In the genomic region with DNA sequence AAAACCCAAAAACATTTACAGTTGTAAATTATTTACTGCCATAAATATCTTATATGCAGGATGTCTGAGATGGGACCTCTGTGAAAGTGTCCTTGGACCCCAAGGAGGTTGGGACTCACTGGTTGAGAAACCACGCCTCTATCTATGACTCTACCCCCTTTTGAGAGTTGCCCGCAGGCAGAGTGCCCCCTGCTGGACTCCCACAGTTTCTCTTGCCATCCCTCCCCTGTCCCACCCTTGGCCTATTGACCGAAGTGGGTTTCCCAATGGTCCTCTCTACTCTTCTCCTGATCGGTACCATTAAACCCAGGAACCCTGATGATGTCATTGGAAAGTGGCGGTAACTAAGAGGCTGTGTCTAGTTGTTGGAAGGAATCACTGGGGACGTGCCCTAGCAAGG, we compare ENCODE assay signal across 21 mouse cellular contexts. TPM values are rescaled to one million over a fixed set of nuclear protein-coding genes. Genes with fewer than 3 reads are reported as not detected.
DNase-seq lines count a peak whose midpoint lies in the region; ATAC-seq and TF ChIP-seq lines count a peak whose summit lies in the region.
"Had no signal": no experiment of that assay in that cellular context is flagged by ENCODE, and none has a peak within 500 bp of the region (broad histone marks: within the 10 kb centered on the region; RNA-seq: fewer than 3 reads in every experiment).

No protein-coding gene starts in this region.

- no peaks in the 10 kb centered on the region for H3K27me3 ChIP-seq in heart, adult 2 months (ENCODE audit: control insufficient read depth, insufficient read depth, low read length)
- H3K27me3 ChIP-seq in heart, embryonic 12.5 days (replicated peaks) = no peaks in the 10 kb centered on the region
- H3K27me3 ChIP-seq in MEL (ENCODE audit: control insufficient read depth in 1 of 2, insufficient read depth in 2 of 2, low read length in 2 of 2) = no peaks in the 10 kb centered on the region; a peak in 1 of 4 replicates
- H3K27me3 ChIP-seq: heart, embryonic 13.5 days; intestine, embryonic 15.5 days; limb, embryonic 13.5 days; neural tube, embryonic 15.5 days had no signal

- no peak overlapping the region for H3K27ac ChIP-seq in heart, adult 2 months
- H3K27ac ChIP-seq in heart, embryonic 12.5 days (ENCODE audit: poor library complexity, severe bottlenecking) = no peak overlapping the region
- no peak overlapping the region for H3K27ac ChIP-seq in left cerebral cortex, adult 2 months
- no peak overlapping the region for H3K27ac ChIP-seq in MEL (ENCODE audit: control insufficient read depth, low read depth, low read length)
- H3K27ac ChIP-seq: limb, embryonic 13.5 days; neural tube, embryonic 15.5 days had no signal

- no peaks in the 10 kb centered on the region for H3K9me3 ChIP-seq in heart, embryonic 12.5 days (replicated peaks)
- H3K9me3 ChIP-seq in MEL (replicated peaks; ENCODE audit: insufficient read depth, low read length) = no peaks in the 10 kb centered on the region
- H3K9me3 ChIP-seq: heart, embryonic 13.5 days; intestine, embryonic 15.5 days; limb, embryonic 13.5 days; neural tube, embryonic 15.5 days had no signal

- no peak for TF ChIP-seq POLR2A in heart, adult 2 months (IDR thresholded peaks at IDR 0.05; ENCODE audit: insufficient read depth, low read depth, low read length)
- TF ChIP-seq POLR2A in MEL (IDR thresholded peaks at IDR 0.05; ENCODE audit: control insufficient read depth in 1 of 2, insufficient read depth in 1 of 2, low read depth in 1 of 2, low read length in 2 of 2, poor library complexity in 1 of 2) = no peak

- DNase-seq in heart, adult 2 months = no peak
- no peak for DNase-seq in left cerebral cortex, adult 2 months (ENCODE audit: extremely low spot score in 1 of 2, low spot score in 2 of 2)
- DNase-seq in left cerebral cortex, postnatal 14 days (ENCODE audit: low spot score in 2 of 2) = no peak
- peak; percentile 7 for DNase-seq in A20 (ENCODE audit: low read depth, low spot score)
- DNase-seq in MEL (ENCODE audit: low read depth, low spot score) = no peak
- DNase-seq in ovary, postnatal 36 days (ENCODE audit: low spot score) = no peak
- DNase-seq: B cell, adult 2 months; cerebellum, postnatal 14 days; forebrain, postnatal 0 days; gastrocnemius, postnatal 25 days; lung, postnatal 36 days; retina, postnatal 1 day had no signal

- no peak overlapping the region for H3K9ac ChIP-seq in heart, adult 2 months (ENCODE audit: low read depth, low read length)
- no peak overlapping the region for H3K9ac ChIP-seq in heart, embryonic 12.5 days
- no peak overlapping the region for H3K9ac ChIP-seq in MEL (ENCODE audit: control insufficient read depth, low read depth, low read length, poor library complexity, severe bottlenecking)
- H3K9ac ChIP-seq: intestine, embryonic 15.5 days; limb, embryonic 13.5 days had no signal

- peaks cover 9% of the 10 kb centered on the region for H3K4me1 ChIP-seq in heart, adult 2 months (ENCODE audit: control insufficient read depth, insufficient read depth, low read length)
- H3K4me1 ChIP-seq in heart, embryonic 12.5 days (replicated peaks) = peaks cover 35% of the 10 kb centered on the region
- H3K4me1 ChIP-seq in MEL (ENCODE audit: control insufficient read depth in 1 of 2, insufficient read depth in 2 of 2, low read length in 2 of 2) = no peaks in the 10 kb centered on the region

- no peaks in the 10 kb centered on the region for H3K79me2 ChIP-seq in heart, adult 2 months (replicated peaks; ENCODE audit: control insufficient read depth, insufficient read depth, low read length)
- H3K79me2 ChIP-seq in MEL (ENCODE audit: control insufficient read depth, insufficient read depth, low read length, poor library complexity) = no peaks in the 10 kb centered on the region

- H3K4me2 ChIP-seq in heart, embryonic 12.5 days = no peak overlapping the region
- H3K4me2 ChIP-seq: limb, embryonic 13.5 days; midbrain, embryonic 11.5 days; neural tube, embryonic 15.5 days had no signal

- TF ChIP-seq RAD21 in MEL (IDR thresholded peaks at IDR 0.05; ENCODE audit: low read depth, low read length) = no peak; the same call in 1 of the 2 replicates

- H3K36me3 ChIP-seq in heart, adult 2 months (ENCODE audit: control insufficient read depth, insufficient read depth, low read length) = no peaks in the 10 kb centered on the region
- H3K36me3 ChIP-seq in heart, embryonic 12.5 days = no peaks in the 10 kb centered on the region
- no peaks in the 10 kb centered on the region for H3K36me3 ChIP-seq in MEL (ENCODE audit: control insufficient read depth in 1 of 2, insufficient read depth in 2 of 2, low read length in 2 of 2)
- H3K36me3 ChIP-seq: heart, embryonic 13.5 days; intestine, embryonic 15.5 days; limb, embryonic 13.5 days; neural tube, embryonic 15.5 days had no signal

- TF ChIP-seq EP300 in heart, adult 2 months (IDR thresholded peaks at IDR 0.05; ENCODE audit: insufficient read depth, low read depth, low read length) = no peak
- TF ChIP-seq EP300 in MEL (IDR thresholded peaks at IDR 0.05; ENCODE audit: low read depth in 1 of 2, low read length in 2 of 2) = no peak

- no peak for ATAC-seq in heart, embryonic 12.5 days (ENCODE audit: insufficient number of reproducible peaks, low FRiP score)
- ATAC-seq in frontal cortex, adult (ENCODE audit: low TSS enrichment) = no peak
- ATAC-seq: forebrain, postnatal 0 days; intestine, embryonic 15.5 days had no signal

- WGBS in heart, adult 2 months = 88% methylated on average over 6 of the region's 6 CpGs
- WGBS in heart, embryonic 12.5 days = 79% methylated on average over 6 of the region's 6 CpGs

- TF ChIP-seq CTCF in heart, adult 2 months (IDR thresholded peaks at IDR 0.05) = peak; percentile 49
- TF ChIP-seq CTCF in left cerebral cortex, adult 2 months (IDR thresholded peaks at IDR 0.05) = peak; percentile 30
- TF ChIP-seq CTCF in MEL (IDR thresholded peaks at IDR 0.05 in 2 of 3, conservative IDR thresholded peaks at IDR 0.05 in 1 of 3; ENCODE audit: control insufficient read depth in 1 of 3, insufficient read depth in 1 of 3, low read depth in 2 of 3, low read length in 3 of 3, poor library complexity in 1 of 3, severe bottlenecking in 1 of 3) = peak in 2 of 3 experiments; percentile 39 to 50; a peak in 5 of 6 replicates

- H3K4me3 ChIP-seq in heart, adult 2 months = no peak overlapping the region
- no peak overlapping the region for H3K4me3 ChIP-seq in heart, embryonic 12.5 days
- no peak overlapping the region for H3K4me3 ChIP-seq in left cerebral cortex, adult 2 months
- H3K4me3 ChIP-seq in MEL (ENCODE audit: control insufficient read depth in 1 of 2, insufficient read depth in 1 of 2, low read depth in 2 of 2, low read length in 2 of 2) = no peak overlapping the region
- H3K4me3 ChIP-seq: erythroblast, embryonic 14.5 days; heart, embryonic 13.5 days; intestine, embryonic 15.5 days; limb, embryonic 13.5 days; neural tube, embryonic 15.5 days had no signal

- intact Hi-C loops in heart, adult 2 months (cut with DNase I) = no loop called here
- intact Hi-C loops in left cerebral cortex, adult 2 months (cut with DNase I) = loop anchor here (2.0 kb wide), 1 partner anchor 27 kb away; no protein-coding TSS in a partner anchor
- intact Hi-C loops in left cerebral cortex, postnatal 14 days (cut with DNase I) = no loop called here

TF ChIP-seq in MEL, 35 proteins besides CTCF, POLR2A, EP300 and RAD21:
- TF ChIP-seq SMC3 (IDR thresholded peaks at IDR 0.05; ENCODE audit: low read depth, low read length) (peak; percentile 21; the same call in 1 of the 2 replicates), JUND (IDR thresholded peaks at IDR 0.05; ENCODE audit: low read depth, low read length) (no peak)
TF ChIP-seq in MEL: peak in this region for 1.

RNA-seq across cellular contexts. Expression of a gene that starts 35.2 kb away (rescaled TPM):
- 100 to 1,000 TPM; 106 to 110 TPM for total RNA-seq in heart, adult 2 months (2021)
- 86.0 and 145 TPM in 2 replicates for polyA plus RNA-seq in heart, adult 2 months (2012; rRNA removed)
- 87.6 and 97.4 TPM in 2 replicates for polyA plus RNA-seq in heart, embryonic 12.5 days (2016; fragmentation: Nextera tagmentation; extraction: Ambion mirVana)
- total RNA-seq in left cerebral cortex, adult 2 months (2021) = 100 to 1,000 TPM; 248 to 258 TPM
- 100 to 1,000 TPM; 237 to 248 TPM for total RNA-seq in left cerebral cortex, postnatal 14 days (2021)
- total RNA-seq in MEL (2012; rRNA removed) = 3.4 and 4.0 TPM in 2 replicates
- 1 to 10 TPM in 1 of 2 experiments, not detected in 1; 6.0 TPM for polyA plus RNA-seq in MEL (2012; ENCODE audit: insufficient read depth in 1 of 2, insufficient read length in 2 of 2, low read depth in 1 of 2, low replicate concordance in 2 of 2, missing spikeins in 1 of 2)
- polyA plus RNA-seq: erythroblast, embryonic 14.5 days had no signal

RNA-seq across cellular contexts. Expression of a gene that starts 56.9 kb away (rescaled TPM):
- under 1 TPM in 1 of 2 experiments, not detected in 1; 0.13 TPM for total RNA-seq in heart, adult 2 months (2021)
- polyA plus RNA-seq in heart, adult 2 months (2012; rRNA removed) = 0.23 and 0.29 TPM in 2 replicates
- polyA plus RNA-seq in heart, embryonic 12.5 days (2016; fragmentation: Nextera tagmentation; extraction: Ambion mirVana) = 0.19 TPM in 1 of 2 replicates, not detected in the other
- under 1 TPM; 0.30 to 0.32 TPM for total RNA-seq in left cerebral cortex, adult 2 months (2021)
- under 1 TPM; 0.48 to 0.68 TPM for total RNA-seq in left cerebral cortex, postnatal 14 days (2021)
- not detected in 2 replicates for total RNA-seq in MEL (2012; rRNA removed)
- not detected for polyA plus RNA-seq in MEL (2012; ENCODE audit: insufficient read depth in 1 of 2, insufficient read length in 2 of 2, low read depth in 1 of 2, low replicate concordance in 2 of 2, missing spikeins in 1 of 2)
- total RNA-seq: forebrain, postnatal 0 days; hematopoietic stem cell, adult 5-6 weeks had no signal
- polyA plus RNA-seq: erythroblast, embryonic 14.5 days; forebrain, postnatal 0 days; limb, embryonic 13.5 days; midbrain, embryonic 11.5 days; neural tube, embryonic 15.5 days had no signal

Comparison
In these comparisons a context has a peak if more than half of its experiments do, and no peak if none do; other contexts are left out.
1. RNA of a gene that starts 35.2 kb away (total RNA-seq): 248 to 258 TPM in left cerebral cortex, adult 2 months, 237 to 248 TPM in left cerebral cortex, postnatal 14 days and 106 to 110 TPM in heart, adult 2 months; 3.4 to 4.0 TPM in MEL; every median in the first group is over 10 times any median in the second.
2. Peak in every context shown above with its lines, with median percentiles within 50 percentile points of each other: CTCF ChIP-seq.